Mouse (Mus musculus) frontal cortex, adult 2 months (tissue): Measurements from ENCODE around the gene Rbbp6. TPM values are rescaled to one million over a fixed set of nuclear protein-coding genes. Genes with fewer than 3 reads are reported as not detected.

Source experiments
- DNase-seq, 2 experiments: peaks; one replicate each; pipeline ENCODE4 v3.0.0; 2022; ENCODE audit warnings: low spot score in 1 of 2; ENCODE audit errors: extremely low spot score in 1 of 2
- polyA plus RNA-seq: library from polyadenylated mRNA; depleted of rRNA; stranded (reverse); fragments of >200 nt; gene quantifications from 2 replicates; pipeline ENCODE4 v1.2.3, GENCODE M21; 2012; rRNA removed

Gene Rbbp6
- polyA plus RNA-seq, 1 experiment, result 65.6 TPM

DNA sequence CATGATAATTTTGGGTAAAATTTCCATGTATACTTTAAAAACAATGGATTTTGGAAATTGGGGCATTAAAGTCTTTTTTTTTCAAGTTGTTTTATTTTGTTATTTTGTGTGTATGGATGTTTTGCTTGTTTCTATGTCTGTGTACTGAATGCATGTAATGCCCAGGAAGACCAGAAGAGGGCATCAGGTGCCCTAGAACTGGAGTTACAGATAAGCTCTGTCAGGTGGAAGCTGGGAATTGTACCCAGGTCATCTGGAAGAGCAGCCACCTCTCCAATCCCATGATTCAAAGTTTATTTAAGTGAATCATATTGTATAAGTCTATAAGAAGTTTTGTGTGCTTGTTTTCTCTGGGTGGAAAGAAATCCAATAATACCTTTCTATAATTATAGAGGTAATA lies 73.8 kb downstream of the Rbbp6 start:
- no peak for DNase-seq

DNA sequence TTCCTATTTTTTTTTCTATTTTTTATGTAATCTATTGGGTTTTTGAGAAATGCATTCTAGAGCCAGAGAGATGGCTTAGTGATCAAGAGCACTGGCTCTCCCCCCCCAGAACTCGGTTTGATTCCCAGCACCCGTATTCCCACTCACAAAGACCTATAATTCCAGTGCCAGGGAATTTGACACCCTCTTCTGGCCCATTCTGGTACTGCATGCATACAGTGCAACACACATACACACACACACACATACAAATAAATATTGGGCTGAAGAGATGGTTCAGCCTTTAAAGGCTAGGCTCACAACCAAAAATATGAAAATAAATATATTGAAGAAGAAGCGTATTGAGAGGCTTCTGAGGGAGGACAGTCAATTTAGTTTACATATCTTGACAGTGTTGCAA lies 79.7 kb downstream of the Rbbp6 start:
- no peak for DNase-seq

DNA sequence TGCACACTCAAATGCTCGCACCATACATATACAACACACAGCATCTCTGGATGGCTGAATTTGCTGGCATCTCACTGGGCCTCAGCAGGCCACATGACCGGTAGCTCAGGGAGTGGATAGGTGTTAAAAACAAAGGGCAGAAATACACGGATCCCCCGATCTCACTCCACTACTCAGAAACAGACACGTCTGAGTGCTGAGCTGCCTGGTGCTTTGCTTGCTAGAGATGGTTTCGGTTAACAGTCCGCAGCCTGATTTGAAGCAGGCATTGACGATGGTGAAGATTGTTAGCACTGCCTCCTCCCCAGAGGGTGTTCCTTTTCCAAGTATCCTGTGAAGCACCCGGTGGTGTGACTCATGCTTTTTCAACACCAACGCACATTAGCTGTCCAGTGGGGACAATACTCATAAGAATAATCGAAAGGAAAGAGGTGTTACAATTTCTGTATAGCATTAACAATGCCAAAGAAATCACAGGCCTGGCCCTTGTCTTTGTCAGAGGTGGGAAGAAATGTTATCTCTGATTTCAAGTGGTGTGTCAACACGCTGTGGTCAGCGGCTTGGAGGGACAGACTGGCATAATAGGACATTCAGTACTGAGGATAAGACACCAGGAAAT lies 81.1 kb downstream of the Rbbp6 start:
- DNase-seq, result no peak

Other genes starting within 250 kb of the Rbbp6 start
- 60.2 and 60.7 TPM in 2 replicates for gene Tnrc6a, start 158.2 kb downstream of the Rbbp6 start, polyA plus RNA-seq
- gene Slc5a11, start 249.1 kb downstream of the Rbbp6 start, polyA plus RNA-seq, result 1.4 and 2.8 TPM in 2 replicates